Mouse (Mus musculus) effector memory CD4-positive, alpha-beta T cell, adult 5 months (primary cell): Measurements from ENCODE around the gene Atp6v1g3. TPM values are rescaled to one million over a fixed set of nuclear protein-coding genes. Genes with fewer than 3 reads are reported as not detected.

Experiments
- polyA plus RNA-seq: library from polyadenylated mRNA; unstranded; fragments of 100-300 nt; shearing (Covaris generic); gene quantifications from one replicate; pipeline ENCODE4 v1.2.1, GENCODE M21; 2017

The Atp6v1g3 gene
- 1.4 TPM for polyA plus RNA-seq

DNA sequence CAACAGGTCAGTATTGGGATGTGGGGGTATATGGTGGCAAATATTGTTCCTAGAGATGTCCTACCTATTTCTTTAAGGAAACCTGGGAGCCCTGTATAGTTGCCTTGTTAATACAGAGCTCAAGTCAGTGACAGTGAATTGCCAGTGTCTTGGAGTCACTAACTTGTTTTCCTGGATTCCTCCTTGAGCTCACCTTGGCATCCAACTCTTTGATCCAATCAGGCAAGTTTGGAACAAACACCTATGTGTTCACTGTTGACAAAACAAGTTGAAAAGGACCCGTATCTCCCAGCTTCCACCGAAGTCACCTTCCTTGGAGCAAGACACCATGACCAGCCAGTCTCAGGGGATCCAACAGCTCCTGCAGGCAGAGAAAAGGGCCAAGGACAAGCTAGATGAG, at the start of gene Atp6v1g3:
Gene Atp6v1g3 (plus strand): TSS at position 301 of the 400 bp plus-strand sequence.

Other genes starting within 250 kb of the Atp6v1g3 start
- gene Ptprc, start 98.0 kb upstream of the Atp6v1g3 start, polyA plus RNA-seq: 1,758 TPM